Mouse (Mus musculus) skeletal muscle tissue, adult 2 months (tissue): ENCODE data around the gene 4930415O20Rik.
A peak's percentile ranks its signal among the peaks of the same experiment; 100 is the strongest.
"Not testable (repeated sequence)": the region's sequence is repeated elsewhere in the genome, so short reads cannot be mapped to it uniquely, and the experiment has no call there.

ENCODE experiments used
- DNase-seq: peaks from one replicate; pipeline ENCODE4 v3.0.0-alpha.2; 2012; ENCODE audit warnings: low read depth, low spot score

4930415O20Rik gene

GRCm38 (mm10) chr15:98568256-98569033 is 2.4 kb upstream of the 4930415O20Rik start:
- no peak for DNase-seq

- no peak for DNase-seq
Observed at GRCm38 (mm10) chr15:98569216-98569615, 1.6 kb upstream of the 4930415O20Rik start.

- no peak for DNase-seq
Observed at GRCm38 (mm10) chr15:98569795-98570365, 924 bp upstream of the 4930415O20Rik start.

- no peak for DNase-seq
Observed at GRCm38 (mm10) chr15:98573293-98573692, 2.5 kb downstream of the 4930415O20Rik start.

GRCm38 (mm10) chr15:98579310-98579709 is 8.5 kb downstream of the 4930415O20Rik start:
- no peak for DNase-seq

GRCm38 (mm10) chr15:98579795-98580464 is 9.1 kb downstream of the 4930415O20Rik start:
- DNase-seq: peak; percentile 74

- no peak for DNase-seq
Observed at GRCm38 (mm10) chr15:98582410-98582809, 11.6 kb downstream of the 4930415O20Rik start.

- no peak for DNase-seq
Observed at GRCm38 (mm10) chr15:98582996-98583395, 12.2 kb downstream of the 4930415O20Rik start.

- no peak for DNase-seq
Observed at GRCm38 (mm10) chr15:98585421-98585820, 14.6 kb downstream of the 4930415O20Rik start.

- not testable (repeated sequence) for DNase-seq
Observed at GRCm38 (mm10) chr15:98586141-98586540, 15.3 kb downstream of the 4930415O20Rik start.

- no peak for DNase-seq
Observed at GRCm38 (mm10) chr15:98587751-98588150, 16.9 kb downstream of the 4930415O20Rik start.

GRCm38 (mm10) chr15:98589640-98590336 is 19.0 kb downstream of the 4930415O20Rik start:
- DNase-seq: no peak

GRCm38 (mm10) chr15:98591396-98591795 is 20.6 kb downstream of the 4930415O20Rik start:
- no peak for DNase-seq

- no peak for DNase-seq
Observed at GRCm38 (mm10) chr15:98594193-98594592, 23.4 kb downstream of the 4930415O20Rik start.

GRCm38 (mm10) chr15:98595049-98595448 is 24.2 kb downstream of the 4930415O20Rik start:
- no peak for DNase-seq

- DNase-seq: no peak
Observed at GRCm38 (mm10) chr15:98596609-98597008, 25.8 kb downstream of the 4930415O20Rik start.

GRCm38 (mm10) chr15:98600036-98600709 is 29.4 kb downstream of the 4930415O20Rik start:
- no peak for DNase-seq

GRCm38 (mm10) chr15:98601832-98602190 is 31.0 kb downstream of the 4930415O20Rik start:
- DNase-seq: no peak

- peak; percentile 67 for DNase-seq
Observed at GRCm38 (mm10) chr15:98602191-98602881, 31.5 kb downstream of the 4930415O20Rik start.

GRCm38 (mm10) chr15:98602921-98603458 is 32.2 kb downstream of the 4930415O20Rik start:
- DNase-seq: no peak
